Mouse (Mus musculus) myocyte (in vitro differentiated cells): ENCODE results near the gene Trmt61a. TPM values are rescaled to one million over a fixed set of nuclear protein-coding genes. Genes with fewer than 3 reads are reported as not detected.

Experiments used
- H3K27me3 ChIP-seq: one replicate; pipeline ENCODE4 v1.6.1; 2011; ENCODE audit not compliant: control insufficient read depth, insufficient read depth, insufficient read length
- H3K36me3 ChIP-seq: one replicate; pipeline ENCODE4 v1.6.1; 2011; ENCODE audit not compliant: control insufficient read depth, insufficient read depth
- H3K4me2 ChIP-seq: one replicate; pipeline ENCODE4 v1.6.1; 2011; ENCODE audit warnings: low read depth, control low read depth
- H3K4me3 ChIP-seq: one replicate; pipeline ENCODE4 v1.5.1; 2011; ENCODE audit warnings: mild to moderate bottlenecking, control low read depth, moderate library complexity
- H3K79me2 ChIP-seq: one replicate; pipeline ENCODE4 v1.6.1; 2011; ENCODE audit not compliant: control insufficient read depth, insufficient read depth
- H3ac ChIP-seq: one replicate; pipeline ENCODE4 v1.6.1; 2011; ENCODE audit not compliant: control insufficient read depth, insufficient read length
- CEBPB ChIP-seq: IDR thresholded peaks from 2 replicates; pipeline ENCODE4 v1.6.1; 2011; ENCODE audit warnings: mild to moderate bottlenecking, moderate library complexity; ENCODE audit not compliant: poor library complexity, insufficient read depth, severe bottlenecking
- E2F4 ChIP-seq: IDR thresholded peaks from one replicate; pipeline ENCODE4 v1.6.1; 2011; ENCODE audit warnings: mild to moderate bottlenecking, control low read depth, moderate library complexity; ENCODE audit not compliant: insufficient read depth
- MAX ChIP-seq: IDR thresholded peaks from one replicate; pipeline ENCODE4 v1.6.1; 2011; ENCODE audit warnings: low read depth, mild to moderate bottlenecking, control low read depth
- MYOD1 ChIP-seq, 3 experiments: IDR thresholded peaks; one replicate each; pipeline ENCODE4 v1.6.1; 2011; ENCODE audit warnings: control low read depth in 2 of 3, low read depth in 2 of 3, mild to moderate bottlenecking in 2 of 3, moderate library complexity in 1 of 3; ENCODE audit not compliant: insufficient read length in 2 of 3, control insufficient read depth in 1 of 3
- MYOG ChIP-seq, 3 experiments: IDR thresholded peaks; one replicate each; pipeline ENCODE4 v1.6.1; 2011; ENCODE audit warnings: control low read depth in 2 of 3, low read depth in 2 of 3, mild to moderate bottlenecking in 2 of 3; ENCODE audit not compliant: insufficient read length in 2 of 3, control insufficient read depth in 1 of 3, insufficient read depth in 1 of 3
- POLR2A ChIP-seq: IDR thresholded peaks from one replicate; pipeline ENCODE4 v1.6.1; 2011; ENCODE audit warnings: low read depth, mild to moderate bottlenecking, control low read depth, moderate library complexity; ENCODE audit not compliant: insufficient read length
- POLR2AphosphoS2 ChIP-seq: IDR thresholded peaks from one replicate; pipeline ENCODE4 v1.6.1; 2011; ENCODE audit warnings: low read depth, control low read depth; ENCODE audit not compliant: insufficient read length
- REST ChIP-seq: IDR thresholded peaks from one replicate; pipeline ENCODE4 v1.6.1; 2011; ENCODE audit warnings: mild to moderate bottlenecking, control low read depth, moderate library complexity; ENCODE audit not compliant: insufficient read depth, insufficient read length
- SRF ChIP-seq: IDR thresholded peaks from one replicate; pipeline ENCODE4 v1.6.1; 2011; ENCODE audit warnings: low read depth; ENCODE audit not compliant: control insufficient read depth, insufficient read length
- TCF12 ChIP-seq: IDR thresholded peaks from one replicate; pipeline ENCODE4 v1.6.1; 2011; ENCODE audit warnings: mild to moderate bottlenecking, control low read depth; ENCODE audit not compliant: poor library complexity, insufficient read depth, severe bottlenecking
- TCF3 ChIP-seq: IDR thresholded peaks from one replicate; pipeline ENCODE4 v1.6.1; 2011; ENCODE audit warnings: low read depth, control low read depth; ENCODE audit not compliant: insufficient read length
- USF1 ChIP-seq: IDR thresholded peaks from one replicate; pipeline ENCODE4 v1.6.1; 2011; ENCODE audit warnings: low read depth, mild to moderate bottlenecking, control low read depth, moderate library complexity
- polyA plus RNA-seq: library from polyadenylated mRNA; unstranded; fragments of >200 nt; fragmentation: generic; extraction: Trizol; gene quantifications from one replicate; pipeline ENCODE4 v1.2.1, GENCODE M21; 2012; ENCODE audit warnings: missing spikeins

The Trmt61a gene
- polyA plus RNA-seq, 1 experiment: 17.7 TPM

DNA sequence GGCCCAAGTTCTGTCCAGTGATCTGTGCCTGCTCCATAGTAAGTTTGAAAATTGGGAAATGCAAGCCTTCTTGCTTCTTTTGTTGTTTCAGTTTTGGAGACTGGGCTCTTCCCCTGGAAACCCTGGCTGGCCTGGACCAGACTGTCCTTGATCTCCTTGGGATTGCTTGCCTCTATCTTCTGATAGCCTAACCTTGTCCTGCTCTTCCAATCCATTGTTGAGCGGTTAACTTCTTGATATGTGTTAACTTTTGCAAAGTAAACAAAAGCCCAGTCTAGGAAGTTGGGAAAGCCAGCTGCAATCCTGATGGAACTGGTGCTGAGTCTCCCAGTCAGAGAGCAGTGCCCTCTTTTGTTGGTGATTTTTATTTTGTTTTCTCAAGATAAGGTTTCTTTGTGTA, 50.1 kb downstream of the Trmt61a start:
- TF ChIP-seq TCF12 (no peak), MYOD1 (IDR thresholded peaks at IDR 0.05; ENCODE audit: control insufficient read depth in 1 of 3, insufficient read length in 2 of 3, low read depth in 2 of 3) (no peak), CEBPB (no peak), USF1 (no peak), MYOG (IDR thresholded peaks at IDR 0.05; ENCODE audit: control insufficient read depth in 1 of 3, insufficient read depth in 1 of 3, insufficient read length in 2 of 3, low read depth in 2 of 3) (no peak), POLR2A (no peak), MAX (no peak), E2F4 (no peak), REST (no peak), TCF3 (no peak), SRF (no peak)
- no peaks in the 10 kb centered on the region for H3K79me2 ChIP-seq
- no peak overlapping the region for H3K4me2 ChIP-seq
- H3ac ChIP-seq: no peak overlapping the region
- no peaks in the 10 kb centered on the region for H3K27me3 ChIP-seq
- H3K4me3 ChIP-seq: no peak overlapping the region
- peaks cover 3% of the 10 kb centered on the region for H3K36me3 ChIP-seq

DNA sequence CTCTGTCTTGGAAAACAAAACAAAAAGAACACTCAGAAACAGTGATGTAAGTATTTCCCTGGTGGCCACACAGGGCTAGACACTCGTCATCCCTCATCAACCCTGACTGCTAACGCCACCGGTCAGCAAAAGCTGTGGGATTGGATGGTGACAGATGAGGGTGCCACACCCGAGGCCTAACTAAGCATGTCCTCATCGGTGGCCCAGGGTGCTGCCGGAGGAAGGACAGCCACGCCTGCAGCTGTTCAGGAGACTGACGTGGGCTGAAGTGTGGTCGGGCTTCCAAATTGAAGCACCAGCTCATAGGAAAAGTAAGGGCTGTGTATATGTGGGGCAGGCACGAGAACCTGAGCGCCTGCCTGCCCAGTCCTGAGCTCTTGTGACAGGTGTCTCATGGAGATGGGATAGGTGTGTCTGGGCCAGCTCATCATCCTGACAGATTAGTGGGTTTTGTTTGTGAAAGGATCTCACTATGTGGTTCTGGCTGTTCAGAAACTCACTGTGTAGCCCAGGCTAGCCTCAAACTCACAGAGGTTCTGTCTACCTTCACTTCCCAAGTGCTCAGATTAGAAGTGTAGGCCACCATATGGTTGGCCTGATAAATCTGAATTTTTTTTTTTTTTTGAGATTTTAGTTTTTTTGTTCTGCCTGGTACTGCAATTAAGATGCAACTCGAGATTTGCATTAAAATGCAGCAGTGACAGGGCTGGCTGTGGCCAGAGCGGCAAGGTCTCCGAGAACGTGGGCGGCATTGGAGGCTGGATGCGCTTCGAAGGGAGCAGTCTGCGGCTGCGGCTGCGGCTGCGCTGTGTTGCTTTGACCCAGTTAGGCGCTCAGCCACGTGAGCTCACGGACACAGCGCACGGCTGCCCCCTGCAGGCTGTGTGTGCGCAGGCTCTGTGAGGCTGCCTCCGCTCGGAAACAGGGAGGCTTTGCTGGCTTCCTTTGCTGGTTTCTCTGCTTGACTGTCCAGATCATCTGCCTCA, 54.2 kb downstream of the Trmt61a start:
- H3K79me2 ChIP-seq: no peaks in the 10 kb centered on the region
- TF ChIP-seq E2F4 (no peak), POLR2AphosphoS2 (no peak), USF1 (peak; percentile 68), TCF3 (peak; percentile 66), MYOG (IDR thresholded peaks at IDR 0.05; ENCODE audit: control insufficient read depth in 1 of 3, insufficient read depth in 1 of 3, insufficient read length in 2 of 3, low read depth in 2 of 3) (peak; percentile 66 to 97 (median 85)), MYOD1 (IDR thresholded peaks at IDR 0.05; ENCODE audit: control insufficient read depth in 1 of 3, insufficient read length in 2 of 3, low read depth in 2 of 3) (peak in 2 of 3 experiments; percentile 83 to 94), TCF12 (no peak)
- H3K36me3 ChIP-seq: no peaks in the 10 kb centered on the region
- H3K27me3 ChIP-seq: no peaks in the 10 kb centered on the region
- H3K4me3 ChIP-seq: no peak overlapping the region
- H3ac ChIP-seq: no peak overlapping the region
- peak overlapping the region; percentile 64 for H3K4me2 ChIP-seq

DNA sequence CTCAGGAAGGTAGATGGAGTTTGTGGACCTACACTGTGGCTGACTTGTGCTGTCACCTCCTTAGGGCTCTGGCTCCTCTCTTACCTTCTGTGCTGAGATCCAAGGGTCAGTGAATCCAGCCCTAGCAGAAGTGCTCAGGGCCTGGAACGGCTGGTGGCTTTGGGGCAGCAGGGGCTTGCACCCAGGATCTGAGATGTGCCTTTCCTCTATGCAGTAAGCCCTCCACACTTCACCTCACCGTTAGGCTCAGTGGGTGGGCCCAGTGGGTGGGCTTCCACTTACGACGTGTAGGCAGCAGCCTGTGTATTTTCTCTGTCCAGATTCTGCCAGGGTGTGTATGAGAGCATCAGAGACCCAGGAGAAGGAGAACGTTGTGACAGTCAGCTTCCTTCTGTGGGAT, 55.0 kb downstream of the Trmt61a start:
- Histone ChIP-seq H3ac (no peak overlapping the region), H3K27me3 (no peaks in the 10 kb centered on the region), H3K79me2 (no peaks in the 10 kb centered on the region), H3K36me3 (no peaks in the 10 kb centered on the region), H3K4me3 (no peak overlapping the region), H3K4me2 (peak overlapping the region; percentile 34)
- no peak for TF ChIP-seq USF1
- no peak for TF ChIP-seq POLR2AphosphoS2
- no peak for TF ChIP-seq MYOG (IDR thresholded peaks at IDR 0.05; ENCODE audit: control insufficient read depth in 1 of 3, insufficient read depth in 1 of 3, insufficient read length in 2 of 3, low read depth in 2 of 3)
- no peak for TF ChIP-seq CEBPB
- no peak for TF ChIP-seq REST
- TF ChIP-seq SRF: no peak

Other genes with a start within 250 kb of the Trmt61a start
- 169 TPM for gene Tnfaip2, start 235.6 kb upstream of the Trmt61a start, polyA plus RNA-seq
- 1.5 TPM for gene Gm266, start 192.3 kb upstream of the Trmt61a start, polyA plus RNA-seq
- 57.6 TPM for gene Eif5, start 140.1 kb upstream of the Trmt61a start, polyA plus RNA-seq
- gene Mark3, start 103.6 kb upstream of the Trmt61a start, polyA plus RNA-seq: 42.1 TPM
- gene Ckb, start 5.8 kb upstream of the Trmt61a start, polyA plus RNA-seq: 670 TPM
- gene Bag5, start 35.2 kb downstream of the Trmt61a start, polyA plus RNA-seq: 20.3 TPM
- 54.6 TPM for gene Apopt1, start 35.2 kb downstream of the Trmt61a start, polyA plus RNA-seq
- 252 TPM for gene Klc1, start 80.7 kb downstream of the Trmt61a start, polyA plus RNA-seq
- gene Xrcc3, start 135.8 kb downstream of the Trmt61a start, polyA plus RNA-seq: 4.9 TPM
- 77.7 TPM for gene Zfyve21, start 136.1 kb downstream of the Trmt61a start, polyA plus RNA-seq
- 7.4 TPM for gene Ppp1r13b, start 230.0 kb downstream of the Trmt61a start, polyA plus RNA-seq